14 mouse cellular contexts compared by ENCODE assay signal in genomic region chr15:99326407-99326806, GRCm38 (mm10). TPM values are rescaled to one million over a fixed set of nuclear protein-coding genes. Genes with fewer than 3 reads are reported as not detected.
DNase-seq lines count a peak whose midpoint lies in the region; ATAC-seq and TF ChIP-seq lines count a peak whose summit lies in the region.
"Had no signal": no experiment of that assay in that cellular context is flagged by ENCODE, and none has a peak within 500 bp of the region (broad histone marks: within the 10 kb centered on the region; RNA-seq: fewer than 3 reads in every experiment).

No protein-coding gene starts in this region.

- 51% methylated on average over 2 of the region's 2 CpGs for WGBS in kidney, adult 2 months
- 38% methylated on average over 2 of the region's 2 CpGs for WGBS in embryonic facial prominence, embryonic 14.5 days
- 48% methylated on average over 2 of the region's 2 CpGs for WGBS in heart, embryonic 13.5 days

- H3K4me3 ChIP-seq in kidney, adult 2 months (ENCODE audit: insufficient read depth, low read depth, low read length): no peak overlapping the region
- no peak overlapping the region for H3K4me3 ChIP-seq in embryonic facial prominence, embryonic 14.5 days (ENCODE audit: low read depth, low read length)
- no peak overlapping the region for H3K4me3 ChIP-seq in heart, embryonic 13.5 days
- H3K4me3 ChIP-seq: forebrain, embryonic 15.5 days; liver, embryonic 15.5 days had no signal

- no peak overlapping the region for H3K9ac ChIP-seq in embryonic facial prominence, embryonic 14.5 days (ENCODE audit: low read depth, low read length)
- H3K9ac ChIP-seq in heart, embryonic 13.5 days: no peak overlapping the region
- H3K9ac ChIP-seq: forebrain, embryonic 15.5 days; liver, embryonic 15.5 days had no signal

- H3K4me2 ChIP-seq in embryonic facial prominence, embryonic 14.5 days (ENCODE audit: low read depth, low read length): no peak overlapping the region
- H3K4me2 ChIP-seq in heart, embryonic 13.5 days: no peak overlapping the region
- H3K4me2 ChIP-seq: forebrain, embryonic 15.5 days; liver, embryonic 15.5 days had no signal

- no peaks in the 10 kb centered on the region for H3K36me3 ChIP-seq in kidney, adult 2 months (ENCODE audit: control insufficient read depth, insufficient read depth, low read length)
- peaks cover 80% of the 10 kb centered on the region for H3K36me3 ChIP-seq in embryonic facial prominence, embryonic 14.5 days (ENCODE audit: control insufficient read depth, insufficient read depth, low read length)
- H3K36me3 ChIP-seq in heart, embryonic 13.5 days: peaks cover 88% of the 10 kb centered on the region

- no peak for TF ChIP-seq POLR2A in kidney, adult 2 months (IDR thresholded peaks at IDR 0.05; ENCODE audit: low read depth, low read length)

- peaks cover 4% of the 10 kb centered on the region; the same call in 1 of the 2 replicates for H3K9me3 ChIP-seq in embryonic facial prominence, embryonic 14.5 days (ENCODE audit: control insufficient read depth, low read length)
- H3K9me3 ChIP-seq in heart, embryonic 13.5 days: no peaks in the 10 kb centered on the region
- H3K9me3 ChIP-seq: forebrain, embryonic 15.5 days; liver, embryonic 15.5 days had no signal

- peak; percentile 77 for DNase-seq in kidney, adult 2 months
- no peak for DNase-seq in kidney, adult 18-20 months
- DNase-seq in embryonic facial prominence, embryonic 14.5 days (ENCODE audit: low spot score): peak; percentile 29
- peak; percentile 60 for DNase-seq in kidney, postnatal 10 days
- DNase-seq in retina, embryonic 14.5 days (ENCODE audit: low spot score): no peak
- DNase-seq: adrenal gland, adult 8-10 months; cerebellum, adult 11 months; right cerebral cortex, postnatal 4 days had no signal

- no peak for ATAC-seq in embryonic facial prominence, embryonic 14.5 days (ENCODE audit: low read depth)
- ATAC-seq in heart, embryonic 13.5 days (ENCODE audit: extremely low read depth, insufficient number of reproducible peaks, low FRiP score, low TSS enrichment): no peak
- ATAC-seq in erythroblast, adult 5-6 weeks (replicated peaks; ENCODE audit: low FRiP score, poor library complexity, severe bottlenecking): no peak
- ATAC-seq: forebrain, embryonic 15.5 days had no signal

- H3K4me1 ChIP-seq in kidney, adult 2 months (ENCODE audit: control insufficient read depth, insufficient read depth, low read length): peaks cover 14% of the 10 kb centered on the region
- no peaks in the 10 kb centered on the region for H3K4me1 ChIP-seq in embryonic facial prominence, embryonic 14.5 days (ENCODE audit: control insufficient read depth, insufficient read depth, low read length)
- H3K4me1 ChIP-seq in heart, embryonic 13.5 days: peaks cover 26% of the 10 kb centered on the region
- H3K4me1 ChIP-seq: forebrain, embryonic 15.5 days had no signal

- H3K27ac ChIP-seq in kidney, adult 2 months (ENCODE audit: insufficient read depth, low read depth, low read length): peak overlapping the region; percentile 74
- H3K27ac ChIP-seq in embryonic facial prominence, embryonic 14.5 days (replicated peaks; ENCODE audit: low read depth, low read length): no peak overlapping the region
- peak overlapping the region; percentile 73 for H3K27ac ChIP-seq in heart, embryonic 13.5 days (replicated peaks)
- H3K27ac ChIP-seq: forebrain, embryonic 15.5 days; liver, embryonic 15.5 days had no signal

- no peaks in the 10 kb centered on the region for H3K27me3 ChIP-seq in kidney, adult 2 months (replicated peaks; ENCODE audit: control insufficient read depth, insufficient read depth, low read length)
- H3K27me3 ChIP-seq in embryonic facial prominence, embryonic 14.5 days (replicated peaks; ENCODE audit: control insufficient read depth, insufficient read depth, low read length): no peaks in the 10 kb centered on the region
- no peaks in the 10 kb centered on the region for H3K27me3 ChIP-seq in heart, embryonic 13.5 days (replicated peaks)
- H3K27me3 ChIP-seq: forebrain, embryonic 15.5 days; liver, embryonic 15.5 days had no signal

- no peak for TF ChIP-seq CTCF in kidney, adult 2 months (conservative IDR thresholded peaks at IDR 0.05; ENCODE audit: insufficient read depth, insufficient read length, low read depth, low read length)

RNA-seq across cellular contexts. Expression of gene Fam186b, which starts 30.7 kb away (rescaled TPM):
- polyA plus RNA-seq in kidney, adult 2 months (2012; rRNA removed): 0.13 and 0.24 TPM in 2 replicates
- polyA plus RNA-seq in embryonic facial prominence, embryonic 14.5 days (2014; fragmentation: Nextera tagmentation; extraction: Ambion mirVana): 0.06 and 0.14 TPM in 2 replicates
- 0.40 and 0.52 TPM in 2 replicates for polyA plus RNA-seq in heart, embryonic 13.5 days (2015; fragmentation: Nextera tagmentation; extraction: Ambion mirVana)
- 0.63 TPM in 1 of 2 replicates, not detected in the other for total RNA-seq in erythroblast, adult 5-6 weeks (2015; ENCODE audit: low replicate concordance)
- total RNA-seq in erythroblast, adult 5-6 weeks (2017; ENCODE audit: low replicate concordance): not detected in 2 replicates
- total RNA-seq: heart, postnatal 14 days had no signal
- polyA plus RNA-seq: large intestine, adult 2 months; liver, embryonic 15.5 days had no signal

RNA-seq across cellular contexts. Expression of gene Prpf40b, which starts 31.5 kb away (rescaled TPM):
- polyA plus RNA-seq in kidney, adult 2 months (2012; rRNA removed): 48.0 and 59.4 TPM in 2 replicates
- polyA plus RNA-seq in embryonic facial prominence, embryonic 14.5 days (2014; fragmentation: Nextera tagmentation; extraction: Ambion mirVana): 40.1 and 42.2 TPM in 2 replicates
- polyA plus RNA-seq in heart, embryonic 13.5 days (2015; fragmentation: Nextera tagmentation; extraction: Ambion mirVana): 37.4 and 41.5 TPM in 2 replicates
- 2.3 TPM in 1 of 2 replicates, not detected in the other for total RNA-seq in erythroblast, adult 5-6 weeks (2015; ENCODE audit: low replicate concordance)
- total RNA-seq in erythroblast, adult 5-6 weeks (2017; ENCODE audit: low replicate concordance): 1.4 and 2.0 TPM in 2 replicates

RNA-seq across cellular contexts. Expression of gene Fmnl3, which starts 43.9 kb away (rescaled TPM):
- polyA plus RNA-seq in kidney, adult 2 months (2012; rRNA removed): 26.8 and 26.9 TPM in 2 replicates
- 18.5 and 21.5 TPM in 2 replicates for polyA plus RNA-seq in embryonic facial prominence, embryonic 14.5 days (2014; fragmentation: Nextera tagmentation; extraction: Ambion mirVana)
- 12.9 and 13.0 TPM in 2 replicates for polyA plus RNA-seq in heart, embryonic 13.5 days (2015; fragmentation: Nextera tagmentation; extraction: Ambion mirVana)
- total RNA-seq in erythroblast, adult 5-6 weeks (2015; ENCODE audit: low replicate concordance): 1.2 and 3.6 TPM in 2 replicates
- total RNA-seq in erythroblast, adult 5-6 weeks (2017; ENCODE audit: low replicate concordance): 3.7 and 4.5 TPM in 2 replicates

Comparison
In these comparisons a context has a peak if more than half of its experiments do, and no peak if none do; other contexts are left out.
1. DNase-seq: peak in kidney, adult 2 months (single experiment), embryonic facial prominence, embryonic 14.5 days (single experiment) and kidney, postnatal 10 days (single experiment); none in kidney, adult 18-20 months (single experiment) and retina, embryonic 14.5 days (single experiment).